Mouse (Mus musculus): ENCODE data around the gene Igf2bp1.

- TF ChIP-seq MAFK (IDR thresholded peaks at IDR 0.05; ENCODE audit: insufficient read depth, low read depth, low read length): 0 out of 2 replicates have a peak, but pooled peaks have one; percentile 13
- no peak for TF ChIP-seq ZC3H11A (IDR thresholded peaks at IDR 0.05; ENCODE audit: borderline replicate concordance, low read depth, low read length)
- no peak for TF ChIP-seq CHD2 (IDR thresholded peaks at IDR 0.05; ENCODE audit: low read depth, low read length)
These were observed 12.2 kb upstream of the Igf2bp1 start for GRCm38 (mm10) chr11:96017941-96018351.

Measured in ES-E14 (cell line).